Mouse (Mus musculus) cerebellum, adult 8-10 months (tissue): Measurements from ENCODE around the gene Pif1.

Source experiments
- DNase-seq: peaks from one replicate; pipeline ENCODE4 v3.0.0; 2022

The Pif1 gene

GRCm38 (mm10) chr9:65562081-65562506 is 24.9 kb upstream of the Pif1 start:
- peak; percentile 24 for DNase-seq

GRCm38 (mm10) chr9:65563073-65563472 is 23.9 kb upstream of the Pif1 start:
- DNase-seq: no peak

GRCm38 (mm10) chr9:65564698-65565097 is 22.3 kb upstream of the Pif1 start:
- no peak for DNase-seq

GRCm38 (mm10) chr9:65568787-65569186 is 18.2 kb upstream of the Pif1 start:
- DNase-seq: no peak

- no peak for DNase-seq
Measured at GRCm38 (mm10) chr9:65569491-65569971, 17.4 kb upstream of the Pif1 start.

GRCm38 (mm10) chr9:65572837-65573236 is 14.1 kb upstream of the Pif1 start:
- DNase-seq: no peak

GRCm38 (mm10) chr9:65574513-65575392 is 12.2 kb upstream of the Pif1 start:
- no peak for DNase-seq

- DNase-seq: no peak
Measured at GRCm38 (mm10) chr9:65575393-65576196, 11.4 kb upstream of the Pif1 start.

- DNase-seq: no peak
Measured at GRCm38 (mm10) chr9:65576861-65577510, 10.0 kb upstream of the Pif1 start.

- no peak for DNase-seq
Measured at GRCm38 (mm10) chr9:65577511-65578196, 9.3 kb upstream of the Pif1 start.

GRCm38 (mm10) chr9:65578801-65579249 is 8.1 kb upstream of the Pif1 start:
- no peak for DNase-seq

GRCm38 (mm10) chr9:65579781-65580371 is 7.1 kb upstream of the Pif1 start, which contains the start of gene Plekho2:
Plekho2 (minus strand) TSS chr9:65580040.
- DNase-seq: peak; percentile 65

GRCm38 (mm10) chr9:65580401-65581256 is 6.3 kb upstream of the Pif1 start:
- peak; percentile 72 for DNase-seq

GRCm38 (mm10) chr9:65583045-65583444 is 3.9 kb upstream of the Pif1 start:
- no peak for DNase-seq

- no peak for DNase-seq
Measured at GRCm38 (mm10) chr9:65587270-65587572, 261 bp downstream of the Pif1 start.

GRCm38 (mm10) chr9:65587573-65588358 is 806 bp downstream of the Pif1 start:
- DNase-seq: no peak

- no peak for DNase-seq
Measured at GRCm38 (mm10) chr9:65589091-65589490, 2.1 kb downstream of the Pif1 start.

GRCm38 (mm10) chr9:65592721-65593120 is 5.8 kb downstream of the Pif1 start:
- no peak for DNase-seq

GRCm38 (mm10) chr9:65593596-65593995 is 6.6 kb downstream of the Pif1 start:
- no peak for DNase-seq

GRCm38 (mm10) chr9:65598765-65599249 is 11.8 kb downstream of the Pif1 start:
- DNase-seq: peak; percentile 37
